Mouse (Mus musculus) kidney, embryonic 16.5 days (tissue): ENCODE results near the gene Espn. TPM values are rescaled to one million over a fixed set of nuclear protein-coding genes. Genes with fewer than 3 reads are reported as not detected.
A peak's percentile ranks its signal among the peaks of the same experiment; 100 is the strongest.

ENCODE experiments used
- ATAC-seq: fragments of 200-750 bp; cut with Nextera tagmentation; 2 replicates; pipeline ENCODE4 v1.8.0; 2017; ENCODE audit warnings: moderate TSS enrichment; ENCODE audit not compliant: low FRiP score, low TSS enrichment
- H3K27ac ChIP-seq: fragments of 300-500 bp; sonication (generic); 2 replicates; pipeline ENCODE4 v1.5.1; 2014; ENCODE audit warnings: low read length
- H3K27me3 ChIP-seq: fragments of 300-500 bp; sonication (generic); 2 replicates; pipeline ENCODE4 v1.6.1; 2014; ENCODE audit warnings: low read length, control low read depth, mixed read lengths; ENCODE audit not compliant: insufficient read depth
- H3K36me3 ChIP-seq: fragments of 300-500 bp; sonication (generic); 2 replicates; pipeline ENCODE4 v1.6.1; 2014; ENCODE audit warnings: low read length, control low read depth, mixed read lengths; ENCODE audit not compliant: insufficient read depth
- H3K4me1 ChIP-seq: fragments of 300-500 bp; sonication (generic); 2 replicates; pipeline ENCODE4 v1.6.1; 2014; ENCODE audit warnings: low read length, control low read depth, mixed read lengths; ENCODE audit not compliant: insufficient read depth
- H3K4me2 ChIP-seq: fragments of 300-500 bp; sonication (generic); replicated peaks from 2 replicates; pipeline ENCODE4 v1.6.1; 2014; ENCODE audit warnings: low read depth, low read length
- H3K4me3 ChIP-seq: fragments of 300-500 bp; sonication (generic); 2 replicates; pipeline ENCODE4 v1.5.1; 2014; ENCODE audit warnings: mild to moderate bottlenecking, low read length
- H3K9ac ChIP-seq: fragments of 300-500 bp; sonication (generic); replicated peaks from 2 replicates; pipeline ENCODE4 v1.6.1; 2014; ENCODE audit warnings: low read length
- H3K9me3 ChIP-seq: fragments of 300-500 bp; sonication (generic); 2 replicates; pipeline ENCODE4 v1.6.1; 2016; ENCODE audit warnings: low read length, control low read depth
- WGBS: fragments of 180-500 bp; shearing (Covaris S2); extraction: QIAGEN DNeasy Blood & Tissue Kit; methylation state at CpG from one replicate; pipeline ENCODE4 v1.1.7; 2014; 5-methylcytosine and 5-hydroxymethylcytosine counted together
- polyA plus RNA-seq: library from polyadenylated mRNA; unstranded; fragments of >200 nt; fragmentation: Nextera tagmentation; extraction: Ambion mirVana; gene quantifications from 2 replicates; pipeline ENCODE4 v1.2.1, GENCODE M21; 2015

Espn gene
- polyA plus RNA-seq, 1 experiment from 2014 or later, result 22.2 TPM

DNA sequence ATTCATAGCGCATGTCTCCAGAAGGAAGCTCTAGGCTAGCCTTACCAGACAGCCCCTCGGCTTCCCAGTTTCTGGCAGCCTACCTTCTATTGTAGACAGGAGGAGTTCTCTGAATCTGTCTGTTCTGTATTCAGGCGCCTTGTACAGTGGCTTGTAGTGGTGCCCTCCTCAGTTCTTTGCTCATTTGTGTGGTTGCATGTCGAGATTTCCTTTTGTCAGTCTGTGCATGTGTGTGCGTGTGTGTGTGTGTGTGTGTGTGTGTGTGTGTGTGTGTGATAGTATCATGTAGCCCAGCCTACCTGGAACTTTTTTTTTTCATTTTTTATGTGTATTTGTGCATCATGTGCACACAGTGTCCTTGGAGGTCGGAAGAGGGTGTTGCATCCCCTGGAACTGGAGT lies 36.9 kb upstream of the Espn start:
- Histone ChIP-seq H3K9ac (no peak overlapping the region), H3K9me3 (no peaks in the 10 kb centered on the region), H3K4me3 (no peak overlapping the region), H3K27me3 (no peaks in the 10 kb centered on the region), H3K36me3 (no peaks in the 10 kb centered on the region), H3K4me2 (no peak overlapping the region), H3K27ac (no peak overlapping the region), H3K4me1 (peaks cover 23% of the 10 kb centered on the region)
- WGBS, result 92% methylated on average over 6 of the region's 6 CpGs
- ATAC-seq, result no peak

DNA sequence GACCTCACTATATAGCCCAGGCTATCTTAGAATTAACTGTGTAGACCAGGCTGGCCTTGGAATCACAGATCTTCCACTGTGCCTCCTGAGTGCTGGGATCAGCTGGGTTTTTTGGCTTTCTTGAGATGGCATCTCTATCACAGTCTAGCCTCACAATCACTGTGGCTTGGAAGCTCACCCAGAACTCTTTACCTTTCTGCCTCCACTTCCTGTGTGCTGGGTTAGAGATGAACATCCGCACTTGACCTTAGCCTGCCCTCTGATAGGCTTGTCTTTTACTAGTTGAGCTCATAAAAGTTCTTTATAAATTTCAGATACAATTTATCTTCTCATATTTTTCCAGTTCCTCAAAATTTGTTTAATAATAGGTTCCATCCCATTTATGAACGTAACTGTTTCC lies 36.5 kb upstream of the Espn start:
- H3K9ac ChIP-seq, result no peak overlapping the region
- no peak overlapping the region for H3K4me3 ChIP-seq
- peaks cover 23% of the 10 kb centered on the region for H3K4me1 ChIP-seq
- H3K36me3 ChIP-seq, result no peaks in the 10 kb centered on the region
- no peak overlapping the region for H3K27ac ChIP-seq
- ATAC-seq, result no peak
- H3K9me3 ChIP-seq, result no peaks in the 10 kb centered on the region
- no peak overlapping the region for H3K4me2 ChIP-seq
- WGBS, result 97% methylated on average over 2 of the region's 2 CpGs
- H3K27me3 ChIP-seq, result no peaks in the 10 kb centered on the region

DNA sequence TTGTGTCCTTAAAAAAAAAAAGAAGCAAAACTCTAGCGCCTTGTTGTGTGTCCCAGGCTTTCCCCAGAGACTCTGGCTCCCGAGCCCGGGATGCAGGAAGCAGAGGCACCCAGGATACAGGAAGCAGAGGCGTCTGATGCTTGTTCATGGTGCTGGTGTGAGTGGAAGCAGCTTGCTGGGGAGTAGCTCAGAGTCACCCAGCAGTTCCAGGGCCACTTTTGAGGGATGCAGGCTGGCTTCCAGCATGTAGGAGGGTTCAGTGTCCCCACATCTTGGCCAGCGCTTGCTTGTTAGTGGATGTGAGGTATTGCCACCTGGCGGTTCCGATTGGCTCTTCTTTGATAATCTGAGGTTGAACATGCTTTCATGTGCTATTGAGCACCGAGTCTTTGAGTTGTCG lies 35.0 kb upstream of the Espn start:
- H3K27ac ChIP-seq, result no peak overlapping the region
- no peak overlapping the region for H3K4me3 ChIP-seq
- H3K4me2 ChIP-seq, result 0 out of 2 replicates have a peak overlapping the region, but pooled peaks have one; percentile 41
- H3K27me3 ChIP-seq, result no peaks in the 10 kb centered on the region
- no peaks in the 10 kb centered on the region for H3K36me3 ChIP-seq
- H3K4me1 ChIP-seq, result peaks cover 23% of the 10 kb centered on the region
- no peak for ATAC-seq
- H3K9me3 ChIP-seq, result no peaks in the 10 kb centered on the region
- H3K9ac ChIP-seq, result no peak overlapping the region
- WGBS, result 84% methylated on average over 9 of the region's 9 CpGs

GRCm38 (mm10) chr4:152186205-152187082 lies 34.3 kb upstream of the Espn start:
- Histone ChIP-seq H3K9ac (peak overlapping the region; percentile 2), H3K4me3 (peak overlapping the region; percentile 20), H3K27me3 (no peaks in the 10 kb centered on the region), H3K4me1 (peaks cover 23% of the 10 kb centered on the region), H3K36me3 (no peaks in the 10 kb centered on the region), H3K9me3 (no peaks in the 10 kb centered on the region), H3K4me2 (peak overlapping the region; percentile 41), H3K27ac (peak overlapping the region; percentile 75)
- WGBS, result 35% methylated on average over 14 of the region's 14 CpGs
- ATAC-seq, result peak; percentile 32; the same call in 1 of the 2 replicates

DNA sequence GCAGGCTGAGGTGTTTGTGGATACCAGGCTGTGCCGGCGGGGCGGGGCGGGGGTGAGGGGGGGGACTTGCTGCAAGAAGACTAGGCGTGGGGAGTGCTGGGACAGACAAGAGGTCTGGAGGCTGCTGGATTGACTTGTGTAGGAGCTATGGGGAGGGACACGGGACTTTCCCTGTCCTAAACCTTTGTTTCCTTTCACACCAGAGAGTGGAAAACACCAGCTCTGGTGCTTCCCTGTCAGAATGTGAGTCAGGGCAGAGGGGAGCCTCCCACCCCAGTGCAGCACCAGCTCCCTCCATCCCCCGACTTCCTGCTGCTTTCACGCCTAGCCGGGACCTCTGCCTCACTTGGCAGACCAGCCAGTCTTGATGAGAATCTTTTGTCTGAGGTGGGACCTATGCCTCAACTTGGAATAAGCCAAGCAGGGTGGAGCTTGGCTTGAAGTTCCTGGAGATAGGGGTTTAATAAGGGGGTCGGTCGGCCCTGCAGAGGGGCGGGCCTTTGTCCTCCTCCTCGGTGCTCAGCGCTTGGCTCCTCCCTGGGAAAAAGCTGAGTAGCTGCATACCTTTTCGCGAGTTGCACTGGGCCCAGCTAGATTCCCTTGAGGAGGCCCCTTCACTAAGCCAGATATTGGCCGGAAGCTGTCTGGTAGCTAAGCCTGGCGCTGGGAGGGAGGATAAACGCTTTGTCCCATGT lies 33.5 kb upstream of the Espn start:
- H3K9me3 ChIP-seq, result no peaks in the 10 kb centered on the region
- peak overlapping the region; percentile 20 for H3K4me3 ChIP-seq
- no peaks in the 10 kb centered on the region for H3K27me3 ChIP-seq
- WGBS, result under 1% methylated on average over 19 of the region's 19 CpGs
- H3K4me2 ChIP-seq, result peak overlapping the region; percentile 41
- peak; percentile 80 for ATAC-seq
- H3K27ac ChIP-seq, result peak overlapping the region; percentile 75
- H3K9ac ChIP-seq, result peak overlapping the region; percentile 2
- no peaks in the 10 kb centered on the region for H3K36me3 ChIP-seq
- H3K4me1 ChIP-seq, result peaks cover 23% of the 10 kb centered on the region

- peak; percentile 64 for ATAC-seq
- H3K9ac ChIP-seq, result peak overlapping the region; percentile 2; the same call in 1 of the 2 replicates
- peak overlapping the region; percentile 41 for H3K4me2 ChIP-seq
- no peaks in the 10 kb centered on the region for H3K36me3 ChIP-seq
- 3% methylated on average over 3 of the region's 3 CpGs for WGBS
- H3K4me3 ChIP-seq, result peak overlapping the region; percentile 20
- H3K9me3 ChIP-seq, result no peaks in the 10 kb centered on the region
- H3K27ac ChIP-seq, result peak overlapping the region; percentile 75
- peaks cover 28% of the 10 kb centered on the region for H3K4me1 ChIP-seq
- no peaks in the 10 kb centered on the region for H3K27me3 ChIP-seq
Observed at GRCm38 (mm10) chr4:152185137-152185509, 33.0 kb upstream of the Espn start.

DNA sequence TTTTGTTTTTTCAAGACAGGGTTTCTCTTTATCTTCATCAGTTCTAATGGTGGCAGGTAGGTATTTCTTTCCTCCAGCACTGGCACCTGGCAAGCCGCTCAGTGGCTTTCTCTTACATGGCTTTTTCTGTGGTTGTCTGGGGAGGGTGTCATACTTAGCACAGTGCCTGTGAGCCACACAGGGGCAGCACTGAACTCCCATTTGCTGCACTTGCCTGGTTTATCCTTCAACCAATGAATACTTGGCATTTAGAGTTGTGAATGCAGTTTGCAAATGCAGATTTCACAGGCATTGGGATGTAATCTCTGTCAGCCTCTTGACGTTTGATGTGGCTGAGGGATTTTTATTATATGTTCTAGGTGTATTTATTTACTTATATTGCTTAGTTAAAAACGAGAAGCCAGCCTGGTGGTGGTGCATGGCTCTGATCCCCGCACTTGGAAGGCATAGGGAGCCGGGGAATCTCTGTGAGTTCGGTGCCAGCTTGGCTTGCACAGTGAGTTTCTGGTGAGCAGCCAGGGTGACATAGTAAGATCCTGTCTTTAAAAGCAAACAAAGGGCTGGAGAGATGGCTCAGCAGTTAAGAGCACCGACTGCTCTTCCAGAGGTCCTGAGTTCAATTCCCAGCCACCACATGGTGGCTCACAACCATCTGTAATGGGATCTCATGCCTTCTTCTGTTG lies 32.3 kb upstream of the Espn start:
- Histone ChIP-seq H3K9me3 (no peaks in the 10 kb centered on the region), H3K4me1 (peaks cover 27% of the 10 kb centered on the region), H3K4me3 (no peak overlapping the region), H3K9ac (no peak overlapping the region), H3K27ac (no peak overlapping the region), H3K27me3 (no peaks in the 10 kb centered on the region), H3K4me2 (no peak overlapping the region), H3K36me3 (no peaks in the 10 kb centered on the region)
- 67% methylated on average over 7 of the region's 7 CpGs for WGBS
- no peak for ATAC-seq

DNA sequence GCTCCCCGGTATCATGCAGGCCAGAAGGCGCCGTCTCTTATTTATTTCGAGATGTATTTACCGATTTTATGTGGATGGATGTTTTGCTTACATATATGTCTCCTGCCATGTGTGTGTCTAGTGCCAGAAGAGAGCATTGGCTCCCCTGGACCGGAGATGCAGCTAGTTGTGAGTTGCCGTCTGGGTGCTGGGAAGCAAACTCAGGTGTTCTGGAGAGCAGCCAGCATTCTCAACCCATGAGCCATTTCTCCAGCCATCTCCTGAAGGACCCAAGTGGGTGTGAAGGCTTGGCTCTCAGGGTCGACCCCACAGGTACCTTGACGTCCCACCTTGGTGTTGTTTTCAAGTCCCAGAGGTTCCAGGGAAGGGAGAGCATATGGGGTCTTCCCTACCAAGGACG lies 30.0 kb upstream of the Espn start:
- no peak overlapping the region for H3K4me2 ChIP-seq
- H3K9ac ChIP-seq, result no peak overlapping the region
- no peaks in the 10 kb centered on the region for H3K27me3 ChIP-seq
- H3K27ac ChIP-seq, result no peak overlapping the region
- H3K4me1 ChIP-seq, result peaks cover 42% of the 10 kb centered on the region
- no peaks in the 10 kb centered on the region for H3K36me3 ChIP-seq
- 86% methylated on average over 10 of the region's 10 CpGs for WGBS
- ATAC-seq, result no peak
- H3K4me3 ChIP-seq, result no peak overlapping the region
- H3K9me3 ChIP-seq, result no peaks in the 10 kb centered on the region

DNA sequence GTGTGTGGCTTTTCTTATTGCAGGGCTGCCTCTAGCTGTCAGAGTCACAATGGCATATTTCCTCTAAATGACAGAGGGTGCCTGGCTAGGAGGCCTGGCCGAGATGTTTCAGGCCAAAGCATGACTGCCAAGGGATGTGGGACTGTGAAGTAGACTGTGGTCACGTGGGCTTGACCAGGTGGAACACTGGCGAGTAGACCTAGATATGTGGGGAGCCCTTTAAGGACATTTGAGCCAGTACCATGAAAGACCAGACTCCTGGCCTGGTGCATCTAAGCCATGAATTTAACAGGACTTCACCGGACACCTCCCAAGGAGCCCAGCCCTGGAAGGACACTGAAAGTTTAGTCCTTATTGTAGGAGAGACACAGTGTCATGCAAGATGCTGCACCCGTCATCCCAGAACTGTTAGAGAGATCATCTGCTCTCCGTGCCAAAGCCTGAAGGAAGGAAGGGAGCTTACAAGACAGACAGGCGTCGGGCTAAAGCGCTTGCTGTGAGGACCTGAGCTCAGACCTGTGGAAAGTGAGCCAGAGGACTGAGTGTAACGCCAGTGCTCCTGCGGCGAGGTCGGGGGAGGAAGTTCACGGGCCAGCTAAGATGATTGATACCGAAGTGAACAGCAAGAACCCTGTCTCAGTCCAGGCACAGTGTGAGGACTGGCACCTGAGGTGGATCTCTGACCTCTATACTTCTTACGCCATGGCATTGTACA lies 27.9 kb upstream of the Espn start:
- ATAC-seq, result no peak
- Histone ChIP-seq H3K27ac (no peak overlapping the region), H3K36me3 (no peaks in the 10 kb centered on the region), H3K4me3 (no peak overlapping the region), H3K27me3 (no peaks in the 10 kb centered on the region), H3K4me1 (peaks cover 29% of the 10 kb centered on the region), H3K9me3 (no peaks in the 10 kb centered on the region), H3K4me2 (no peak overlapping the region), H3K9ac (no peak overlapping the region)
- 65% methylated on average over 16 of the region's 16 CpGs for WGBS
